Mouse (Mus musculus) liver, embryonic 15.5 days (tissue): ENCODE results near the gene Slc27a3. TPM values are rescaled to one million over a fixed set of nuclear protein-coding genes. Genes with fewer than 3 reads are reported as not detected.

Experiments used
- ATAC-seq: fragments of 200-750 bp; cut with Nextera tagmentation; 2 replicates; pipeline ENCODE4 v1.8.0; 2017; ENCODE audit warnings: moderate number of reproducible peaks, mild to moderate bottlenecking, moderate library complexity; ENCODE audit not compliant: insufficient read depth
- H3K27ac ChIP-seq: fragments of 300-500 bp; sonication (generic); replicated peaks from 2 replicates; pipeline ENCODE4 v1.5.1; 2015; ENCODE audit warnings: mild to moderate bottlenecking, inconsistent platforms
- H3K27me3 ChIP-seq: fragments of 300-500 bp; sonication (generic); 2 replicates; pipeline ENCODE4 v1.6.1; 2015; ENCODE audit warnings: mild to moderate bottlenecking, inconsistent platforms
- H3K36me3 ChIP-seq: fragments of 300-500 bp; sonication (generic); replicated peaks from 2 replicates; pipeline ENCODE4 v1.6.1; 2015; ENCODE audit warnings: moderate library complexity, mild to moderate bottlenecking, inconsistent platforms
- H3K4me1 ChIP-seq: fragments of 300-500 bp; sonication (generic); replicated peaks from 2 replicates; pipeline ENCODE4 v1.6.1; 2015; ENCODE audit warnings: inconsistent platforms
- H3K4me2 ChIP-seq: fragments of 300-500 bp; sonication (generic); 2 replicates; pipeline ENCODE4 v1.6.1; 2015; ENCODE audit warnings: moderate library complexity, mild to moderate bottlenecking, inconsistent platforms
- H3K4me3 ChIP-seq: fragments of 300-500 bp; sonication (generic); replicated peaks from 2 replicates; pipeline ENCODE4 v1.5.1; 2015; ENCODE audit warnings: mild to moderate bottlenecking, inconsistent platforms
- H3K9ac ChIP-seq: fragments of 300-500 bp; sonication (generic); 2 replicates; pipeline ENCODE4 v1.6.1; 2015; ENCODE audit warnings: moderate library complexity, mild to moderate bottlenecking, inconsistent platforms
- H3K9me3 ChIP-seq: fragments of 300-500 bp; sonication (generic); replicated peaks from 2 replicates; pipeline ENCODE4 v1.6.1; 2016; ENCODE audit warnings: inconsistent platforms
- WGBS: fragments of 180-500 bp; shearing (Covaris S2); methylation state at CpG from one replicate; pipeline ENCODE4 v1.1.7; 2015; ENCODE audit warnings: mixed read lengths; ENCODE audit not compliant: insufficient replicate concordance; 5-methylcytosine and 5-hydroxymethylcytosine counted together
- polyA plus RNA-seq: library from polyadenylated mRNA; unstranded; fragments of >200 nt; fragmentation: Nextera tagmentation; extraction: Ambion mirVana; gene quantifications from 2 replicates; pipeline ENCODE4 v1.2.1, GENCODE M21; 2015

The Slc27a3 gene
- polyA plus RNA-seq, 1 experiment from 2014 or later: 1.5 TPM

- H3K9ac ChIP-seq: no peak overlapping the region
Observed at GRCm38 (mm10) chr3:90388726-90389510, 820 bp downstream of the Slc27a3 start.

GRCm38 (mm10) chr3:90388192-90388591 is 1.5 kb downstream of the Slc27a3 start:
- H3K36me3 ChIP-seq: peaks cover 23% of the 10 kb centered on the region
- whole genome bisulfite sequencing: 53% methylated on average over 4 of the region's 4 CpGs
- H3K27ac ChIP-seq: no peak overlapping the region
- no peak for ATAC-seq
- peaks cover 21% of the 10 kb centered on the region for H3K4me1 ChIP-seq
- H3K9ac ChIP-seq: no peak overlapping the region
- H3K4me3 ChIP-seq: no peak overlapping the region
- H3K27me3 ChIP-seq: peaks cover 41% of the 10 kb centered on the region
- H3K4me2 ChIP-seq: no peak overlapping the region
- no peaks in the 10 kb centered on the region for H3K9me3 ChIP-seq

More at GRCm38 (mm10) chr3:90388726-90389510, 820 bp downstream of the Slc27a3 start:
- Histone ChIP-seq H3K4me1 (peaks cover 21% of the 10 kb centered on the region), H3K4me2 (peak overlapping the region; percentile 70), H3K9me3 (no peaks in the 10 kb centered on the region), H3K27ac (no peak overlapping the region), H3K4me3 (peak overlapping the region; percentile 52), H3K27me3 (peaks cover 41% of the 10 kb centered on the region), H3K36me3 (peaks cover 31% of the 10 kb centered on the region)
- 9% methylated on average over 53 of the region's 53 CpGs for WGBS
- ATAC-seq: peak; percentile 12; the same call in 1 of the 2 replicates

GRCm38 (mm10) chr3:90387483-90387882 is 2.3 kb downstream of the Slc27a3 start:
- Histone ChIP-seq H3K27me3 (peaks cover 41% of the 10 kb centered on the region), H3K9me3 (no peaks in the 10 kb centered on the region), H3K27ac (no peak overlapping the region), H3K4me1 (peaks cover 21% of the 10 kb centered on the region), H3K9ac (no peak overlapping the region), H3K4me3 (no peak overlapping the region), H3K4me2 (no peak overlapping the region), H3K36me3 (peaks cover 16% of the 10 kb centered on the region)
- no peak for ATAC-seq
- WGBS: 62% methylated on average over 11 of the region's 11 CpGs

- H3K4me2 ChIP-seq: no peak overlapping the region
- no peak for ATAC-seq
- peaks cover 10% of the 10 kb centered on the region for H3K36me3 ChIP-seq
- no peak overlapping the region for H3K9ac ChIP-seq
- WGBS: 78% methylated on average over 10 of the region's 10 CpGs
- peaks cover 41% of the 10 kb centered on the region for H3K27me3 ChIP-seq
- no peak overlapping the region for H3K27ac ChIP-seq
- no peaks in the 10 kb centered on the region for H3K9me3 ChIP-seq
- H3K4me1 ChIP-seq: peaks cover 21% of the 10 kb centered on the region
- no peak overlapping the region for H3K4me3 ChIP-seq
Observed at GRCm38 (mm10) chr3:90386817-90387216, 2.9 kb downstream of the Slc27a3 start.

GRCm38 (mm10) chr3:90384851-90385375 is 4.8 kb downstream of the Slc27a3 start:
- no peak overlapping the region for H3K9ac ChIP-seq
- WGBS: 56% methylated on average over 7 of the region's 7 CpGs
- no peak overlapping the region for H3K4me3 ChIP-seq
- peaks cover 17% of the 10 kb centered on the region for H3K4me1 ChIP-seq
- no peak overlapping the region for H3K4me2 ChIP-seq
- no peaks in the 10 kb centered on the region for H3K36me3 ChIP-seq
- peaks cover 31% of the 10 kb centered on the region for H3K27me3 ChIP-seq
- H3K27ac ChIP-seq: no peak overlapping the region
- ATAC-seq: no peak
- H3K9me3 ChIP-seq: no peaks in the 10 kb centered on the region

GRCm38 (mm10) chr3:90383690-90384089 is 6.0 kb downstream of the Slc27a3 start:
- H3K9me3 ChIP-seq: no peaks in the 10 kb centered on the region
- no peak overlapping the region for H3K4me2 ChIP-seq
- peaks cover 18% of the 10 kb centered on the region for H3K27me3 ChIP-seq
- WGBS: 41% methylated on average over 4 of the region's 4 CpGs
- H3K9ac ChIP-seq: no peak overlapping the region
- no peak for ATAC-seq
- no peak overlapping the region for H3K27ac ChIP-seq
- no peaks in the 10 kb centered on the region for H3K36me3 ChIP-seq
- no peak overlapping the region for H3K4me3 ChIP-seq
- peaks cover 7% of the 10 kb centered on the region; the same call in 1 of the 2 replicates for H3K4me1 ChIP-seq

GRCm38 (mm10) chr3:90381727-90382126 is 8.0 kb downstream of the Slc27a3 start:
- H3K4me1 ChIP-seq: peaks cover 7% of the 10 kb centered on the region; the same call in 1 of the 2 replicates
- no peak for ATAC-seq
- 69% methylated on average over 11 of the region's 11 CpGs for WGBS

GRCm38 (mm10) chr3:90378496-90378895 is 11.2 kb downstream of the Slc27a3 start:
- Histone ChIP-seq H3K4me1 (0 out of 2 replicates have a peak, but pooled peaks cover 6% of the 10 kb centered on the region), H3K36me3 (no peaks in the 10 kb centered on the region), H3K9me3 (no peaks in the 10 kb centered on the region), H3K27me3 (no peaks in the 10 kb centered on the region), H3K4me3 (no peak overlapping the region), H3K4me2 (no peak overlapping the region), H3K27ac (no peak overlapping the region), H3K9ac (no peak overlapping the region)
- WGBS: 64% methylated on average over 5 of the region's 5 CpGs
- no peak for ATAC-seq

More at GRCm38 (mm10) chr3:90381727-90382126, 8.0 kb downstream of the Slc27a3 start:
- no peak overlapping the region for H3K9ac ChIP-seq
- no peaks in the 10 kb centered on the region for H3K36me3 ChIP-seq
- H3K27ac ChIP-seq: no peak overlapping the region
- H3K4me2 ChIP-seq: no peak overlapping the region
- H3K9me3 ChIP-seq: no peaks in the 10 kb centered on the region
- no peak overlapping the region for H3K4me3 ChIP-seq
- H3K27me3 ChIP-seq: no peaks in the 10 kb centered on the region

- no peak overlapping the region for H3K27ac ChIP-seq
- 0 out of 2 replicates have a peak, but pooled peaks have one; percentile 19 for ATAC-seq
- no peak overlapping the region for H3K4me2 ChIP-seq
- 56% methylated on average over 1 of the region's 1 CpGs for WGBS
- H3K9me3 ChIP-seq: no peaks in the 10 kb centered on the region
- H3K4me1 ChIP-seq: 0 out of 2 replicates have a peak, but pooled peaks cover 6% of the 10 kb centered on the region
- H3K4me3 ChIP-seq: no peak overlapping the region
- H3K36me3 ChIP-seq: no peaks in the 10 kb centered on the region
- H3K9ac ChIP-seq: no peak overlapping the region
- no peaks in the 10 kb centered on the region for H3K27me3 ChIP-seq
Observed at GRCm38 (mm10) chr3:90376247-90376585, 13.5 kb downstream of the Slc27a3 start.

- no peak overlapping the region for H3K4me3 ChIP-seq
- H3K9ac ChIP-seq: no peak overlapping the region
- 0 out of 2 replicates have a peak, but pooled peaks cover 6% of the 10 kb centered on the region for H3K4me1 ChIP-seq
- H3K4me2 ChIP-seq: no peak overlapping the region
- H3K27me3 ChIP-seq: no peaks in the 10 kb centered on the region
- WGBS: 55% methylated on average over 3 of the region's 3 CpGs
- H3K36me3 ChIP-seq: no peaks in the 10 kb centered on the region
- H3K9me3 ChIP-seq: no peaks in the 10 kb centered on the region
- H3K27ac ChIP-seq: no peak overlapping the region
- no peak for ATAC-seq
Observed at GRCm38 (mm10) chr3:90375562-90376246, 14.0 kb downstream of the Slc27a3 start.

GRCm38 (mm10) chr3:90374368-90374767 is 15.4 kb downstream of the Slc27a3 start:
- H3K27me3 ChIP-seq: no peaks in the 10 kb centered on the region
- 69% methylated on average over 4 of the region's 4 CpGs for WGBS
- 0 out of 2 replicates have a peak, but pooled peaks cover 6% of the 10 kb centered on the region for H3K4me1 ChIP-seq
- H3K4me3 ChIP-seq: no peak overlapping the region
- H3K4me2 ChIP-seq: no peak overlapping the region
- no peak overlapping the region for H3K27ac ChIP-seq
- no peaks in the 10 kb centered on the region for H3K9me3 ChIP-seq
- H3K36me3 ChIP-seq: no peaks in the 10 kb centered on the region
- no peak for ATAC-seq
- H3K9ac ChIP-seq: no peak overlapping the region
